Mouse (Mus musculus) liver, embryonic 11.5 days (tissue): ENCODE data around the gene Tmcc1. TPM values are rescaled to one million over a fixed set of nuclear protein-coding genes. Genes with fewer than 3 reads are reported as not detected.

Source experiments
- ATAC-seq: fragments of 200-750 bp; cut with Nextera tagmentation; replicated peaks from 2 replicates; pipeline ENCODE4 v1.8.0; 2017; ENCODE audit warnings: moderate number of reproducible peaks, mild to moderate bottlenecking, moderate TSS enrichment, moderate library complexity; ENCODE audit not compliant: low FRiP score
- DNase-seq: peaks from one replicate; pipeline ENCODE4 v3.0.0-alpha.2; 2017; ENCODE audit warnings: low spot score
- H3K27ac ChIP-seq: fragments of 300-500 bp; sonication (generic); 2 replicates; pipeline ENCODE4 v1.5.1; 2014; ENCODE audit warnings: mild to moderate bottlenecking, low read depth, low read length, control low read depth
- H3K27me3 ChIP-seq: fragments of 300-500 bp; sonication (generic); replicated peaks from 2 replicates; pipeline ENCODE4 v1.6.1; 2014; ENCODE audit warnings: low read length, mixed read lengths; ENCODE audit not compliant: control insufficient read depth, insufficient read depth
- H3K36me3 ChIP-seq: fragments of 300-500 bp; sonication (generic); 2 replicates; pipeline ENCODE4 v1.6.1; 2014; ENCODE audit warnings: mild to moderate bottlenecking, low read length, moderate library complexity, mixed read lengths; ENCODE audit not compliant: control insufficient read depth, insufficient read depth
- H3K4me1 ChIP-seq: fragments of 300-500 bp; sonication (generic); replicated peaks from 2 replicates; pipeline ENCODE4 v1.6.1; 2014; ENCODE audit warnings: low read length, mixed read lengths; ENCODE audit not compliant: control insufficient read depth, insufficient read depth
- H3K4me2 ChIP-seq: fragments of 300-500 bp; sonication (generic); 2 replicates; pipeline ENCODE4 v1.6.1; 2014; ENCODE audit warnings: mild to moderate bottlenecking, control low read depth, moderate library complexity
- H3K4me3 ChIP-seq: fragments of 300-500 bp; sonication (generic); 2 replicates; pipeline ENCODE4 v1.5.1; 2014; ENCODE audit warnings: low read depth, low read length, control low read depth
- H3K9ac ChIP-seq: fragments of 300-500 bp; sonication (generic); 2 replicates; pipeline ENCODE4 v1.6.1; 2014; ENCODE audit warnings: low read depth, low read length, control low read depth
- H3K9me3 ChIP-seq: fragments of 300-500 bp; sonication (generic); 2 replicates; pipeline ENCODE4 v1.6.1; 2016; ENCODE audit warnings: low read length, inconsistent platforms, mixed read lengths; ENCODE audit not compliant: control insufficient read depth
- WGBS: fragments of 180-500 bp; shearing (Covaris S2); extraction: QIAGEN DNeasy Blood & Tissue Kit; methylation state at CpG from one replicate; pipeline ENCODE4 v1.1.7; 2014; 5-methylcytosine and 5-hydroxymethylcytosine counted together
- polyA plus RNA-seq: library from polyadenylated mRNA; unstranded; fragments of >200 nt; fragmentation: Nextera tagmentation; extraction: Ambion mirVana; gene quantifications from 2 replicates; pipeline ENCODE4 v1.2.1, GENCODE M21; 2014

The Tmcc1 gene
- polyA plus RNA-seq, 1 experiment from 2014 or later = 8.0 TPM

DNA sequence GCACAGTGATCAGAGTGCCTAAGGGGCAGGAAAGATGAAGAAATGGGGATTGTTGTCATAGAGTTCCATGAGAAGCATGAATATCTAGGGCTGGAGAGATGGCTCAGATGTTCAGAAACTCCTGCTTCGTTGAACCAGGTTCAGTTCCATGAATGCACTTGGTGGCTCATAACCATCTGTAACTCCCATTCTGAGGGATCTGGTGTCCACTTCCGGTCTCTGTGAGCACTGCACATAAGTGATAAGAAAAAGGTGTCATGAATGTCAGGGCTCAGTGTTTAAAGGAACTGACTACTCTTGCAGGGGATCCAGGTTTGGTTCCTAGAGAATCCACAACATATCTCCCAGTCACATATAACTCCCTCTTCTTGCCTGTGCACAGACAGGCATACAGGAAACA, 6.4 kb upstream of the Tmcc1 start:
- Histone ChIP-seq H3K4me1 (no peaks in the 10 kb centered on the region), H3K4me3 (no peak overlapping the region), H3K9me3 (no peaks in the 10 kb centered on the region), H3K4me2 (no peak overlapping the region), H3K36me3 (no peaks in the 10 kb centered on the region), H3K9ac (no peak overlapping the region), H3K27ac (no peak overlapping the region), H3K27me3 (no peaks in the 10 kb centered on the region)
- DNase-seq = no peak
- ATAC-seq = no peak
- WGBS = 31% methylated on average over 2 of the region's 2 CpGs

DNA sequence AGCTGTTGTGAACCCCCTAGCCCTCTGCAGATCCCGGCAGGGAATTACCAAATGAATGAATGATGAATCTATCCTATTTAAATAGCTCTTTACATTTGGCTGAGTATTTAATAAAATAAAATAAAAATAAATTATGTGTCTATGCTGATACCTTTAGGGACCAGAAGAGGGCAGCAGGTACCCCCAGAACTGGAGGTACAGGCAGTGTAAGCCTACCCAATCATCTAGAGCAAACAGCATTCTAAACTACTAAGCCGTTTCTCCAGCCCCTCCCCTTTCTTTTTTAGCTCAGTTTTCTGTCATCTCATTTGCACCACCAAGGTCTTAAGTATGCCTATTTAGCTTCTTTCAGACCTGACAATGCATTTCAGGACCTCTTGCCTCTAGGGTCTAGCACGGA, 4.9 kb upstream of the Tmcc1 start:
- Histone ChIP-seq H3K4me3 (no peak overlapping the region), H3K9ac (no peak overlapping the region), H3K9me3 (no peaks in the 10 kb centered on the region), H3K36me3 (no peaks in the 10 kb centered on the region), H3K4me1 (no peaks in the 10 kb centered on the region; the same call in 1 of the 2 replicates), H3K4me2 (no peak overlapping the region; the same call in 1 of the 2 replicates), H3K27me3 (no peaks in the 10 kb centered on the region), H3K27ac (no peak overlapping the region)
- DNase-seq = no peak
- WGBS = 36% methylated on average over 3 of the region's 3 CpGs
- ATAC-seq = 0 out of 2 replicates have a peak, but pooled peaks have one; percentile 52

DNA sequence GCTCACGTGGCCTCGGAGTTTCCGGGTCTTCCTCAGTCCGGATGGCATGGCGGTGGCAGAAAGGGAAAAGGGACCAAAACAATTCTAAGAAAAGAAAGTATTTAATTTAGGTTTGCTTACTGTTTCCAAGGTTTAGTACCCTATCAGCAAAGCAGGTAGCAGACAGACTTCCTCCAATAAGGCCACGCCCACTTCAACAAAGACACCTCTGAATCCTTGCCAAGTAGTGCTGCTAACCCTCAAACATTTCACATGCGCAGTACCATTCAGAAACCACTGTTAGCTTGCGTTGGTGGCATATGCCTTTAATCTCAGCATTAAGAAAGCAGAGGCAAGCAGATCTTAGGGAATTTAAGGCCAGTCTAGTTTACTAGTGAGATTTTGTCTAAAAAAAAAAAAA, 2.5 kb upstream of the Tmcc1 start:
- ATAC-seq (no peak), DNase-seq (no peak)
- no peak overlapping the region for H3K27ac ChIP-seq
- H3K27me3 ChIP-seq = no peaks in the 10 kb centered on the region
- no peaks in the 10 kb centered on the region for H3K36me3 ChIP-seq
- H3K4me1 ChIP-seq = peaks cover 6% of the 10 kb centered on the region
- H3K4me3 ChIP-seq = no peak overlapping the region
- H3K9ac ChIP-seq = no peak overlapping the region
- no peak overlapping the region for H3K4me2 ChIP-seq
- 70% methylated on average over 8 of the region's 8 CpGs for WGBS
- no peaks in the 10 kb centered on the region for H3K9me3 ChIP-seq

DNA sequence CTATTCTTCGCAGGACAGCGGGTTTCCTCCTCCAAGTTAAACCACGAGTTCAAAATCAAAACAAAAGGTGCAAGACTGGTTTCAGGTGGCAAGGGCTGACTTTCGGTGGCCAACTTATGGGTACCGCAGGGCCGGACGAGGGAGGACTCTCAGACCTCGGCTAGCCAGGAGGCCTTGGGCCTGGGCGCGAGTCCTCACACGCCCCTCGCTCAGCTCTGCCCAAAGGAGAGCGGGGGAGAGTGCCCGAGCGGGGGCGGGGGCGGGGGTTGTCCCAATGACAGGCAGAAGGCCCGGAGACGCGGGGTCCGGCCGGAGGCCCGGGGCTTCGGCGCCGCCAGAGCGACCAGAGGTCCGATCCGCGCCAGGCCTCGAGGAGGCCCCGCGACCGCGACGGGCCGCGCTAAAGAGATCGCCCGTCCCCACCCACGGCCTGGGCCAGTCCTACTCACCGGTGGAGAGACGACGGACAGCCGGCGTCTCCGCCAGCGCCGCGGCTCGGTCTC, 426 bp downstream of the Tmcc1 start:
- no peaks in the 10 kb centered on the region for H3K36me3 ChIP-seq
- peak overlapping the region; percentile 81 for H3K4me2 ChIP-seq
- H3K9me3 ChIP-seq = no peaks in the 10 kb centered on the region
- H3K4me3 ChIP-seq = peak overlapping the region; percentile 82
- H3K27ac ChIP-seq = peak overlapping the region; percentile 75
- H3K27me3 ChIP-seq = no peaks in the 10 kb centered on the region
- DNase-seq (no peak), ATAC-seq (peak; percentile 79)
- under 1% methylated on average over 48 of the region's 51 CpGs for WGBS
- H3K9ac ChIP-seq = peak overlapping the region; percentile 74
- peaks cover 6% of the 10 kb centered on the region for H3K4me1 ChIP-seq

DNA sequence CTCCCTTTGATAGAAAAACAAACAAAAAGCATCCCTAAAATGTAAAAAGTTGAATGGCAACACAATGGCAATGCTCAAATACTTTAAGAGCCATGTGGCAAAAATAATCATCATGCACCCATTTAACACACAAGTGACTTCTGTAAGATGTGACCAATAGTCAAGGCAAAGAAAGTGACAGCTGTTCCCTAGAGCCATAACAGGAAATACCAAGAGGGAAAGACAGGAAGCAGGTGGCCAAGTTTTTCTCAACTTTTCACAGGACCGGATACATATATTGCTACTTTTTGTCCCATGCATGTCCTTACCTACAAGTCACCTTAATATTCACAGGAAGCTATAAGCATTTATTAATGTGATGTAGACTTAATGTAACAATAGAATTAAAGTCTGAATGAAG, 3.9 kb downstream of the Tmcc1 start:
- H3K27me3 ChIP-seq = no peaks in the 10 kb centered on the region
- H3K4me1 ChIP-seq = peaks cover 6% of the 10 kb centered on the region
- H3K4me3 ChIP-seq = no peak overlapping the region
- no peaks in the 10 kb centered on the region for H3K36me3 ChIP-seq
- H3K9ac ChIP-seq = no peak overlapping the region
- no peak overlapping the region for H3K27ac ChIP-seq
- ATAC-seq = no peak
- 33% methylated on average over 1 of the region's 1 CpGs for WGBS
- H3K9me3 ChIP-seq = no peaks in the 10 kb centered on the region
- DNase-seq = no peak
- no peak overlapping the region for H3K4me2 ChIP-seq

DNA sequence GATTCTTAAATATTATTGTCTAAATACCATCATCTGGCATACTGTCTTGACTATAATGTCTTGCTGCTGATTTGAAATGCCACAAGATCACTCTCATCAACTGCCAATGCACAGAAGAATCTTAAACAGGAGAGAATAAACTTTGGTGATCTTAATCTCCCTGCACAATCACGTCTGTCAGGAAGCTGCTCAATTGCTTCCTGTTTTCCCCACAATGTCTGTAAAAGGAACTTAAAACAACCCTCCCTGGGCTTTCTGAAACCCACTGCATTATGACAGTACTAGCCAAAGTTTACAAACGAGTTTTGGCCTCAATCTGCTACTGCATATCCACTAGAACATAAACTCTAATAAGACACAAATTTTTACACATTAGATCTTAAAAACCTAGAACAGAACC, 6.8 kb downstream of the Tmcc1 start:
- no peak for DNase-seq
- Histone ChIP-seq H3K36me3 (0 out of 2 replicates have a peak, but pooled peaks cover 2% of the 10 kb centered on the region), H3K4me3 (no peak overlapping the region), H3K27ac (no peak overlapping the region), H3K27me3 (no peaks in the 10 kb centered on the region), H3K4me1 (peaks cover 2% of the 10 kb centered on the region), H3K4me2 (no peak overlapping the region), H3K9me3 (no peaks in the 10 kb centered on the region), H3K9ac (no peak overlapping the region)
- WGBS = 25% methylated on average over 2 of the region's 2 CpGs
- ATAC-seq = no peak

DNA sequence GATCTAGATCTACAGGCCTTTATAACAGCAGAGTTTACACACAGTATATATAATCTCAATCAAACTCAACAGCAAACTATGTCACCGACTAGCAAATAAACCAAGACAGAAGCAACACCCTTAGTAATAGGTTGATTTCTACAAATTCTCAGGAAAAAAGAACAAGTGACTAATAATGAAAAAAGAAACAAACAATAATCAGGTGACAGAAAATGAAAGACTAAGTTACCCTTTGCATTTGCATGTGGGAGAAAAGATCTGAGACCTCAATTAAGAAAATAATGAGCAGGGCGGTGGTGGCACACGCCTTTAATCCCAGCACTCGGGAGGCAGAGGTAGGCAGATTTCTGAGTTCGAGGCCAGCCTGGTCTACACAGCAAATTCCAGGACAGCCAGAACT, 9.8 kb downstream of the Tmcc1 start:
- 89% methylated on average over 5 of the region's 5 CpGs for WGBS
- ATAC-seq = no peak

DNA sequence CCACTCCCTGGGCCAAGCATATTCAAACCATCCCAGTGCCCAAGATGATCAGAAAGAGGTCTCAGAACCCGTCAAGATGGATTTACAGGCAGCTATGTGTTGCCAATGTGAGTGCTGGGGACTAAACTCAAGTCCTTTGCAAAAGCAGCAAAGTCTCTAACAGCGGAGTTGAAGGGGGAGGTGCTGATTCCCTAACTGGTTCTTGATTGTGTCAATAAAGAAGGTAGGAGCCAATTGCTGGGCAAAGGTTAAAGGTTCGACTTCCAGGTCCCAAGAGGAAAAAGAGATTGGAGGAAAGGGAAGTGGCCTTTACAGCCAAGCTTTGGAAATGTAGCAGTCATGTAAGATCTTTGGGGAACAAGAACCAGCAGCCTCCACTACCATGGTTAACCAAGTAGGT, 12.6 kb downstream of the Tmcc1 start:
- H3K4me1 ChIP-seq = no peaks in the 10 kb centered on the region
- 55% methylated on average over 3 of the region's 3 CpGs for WGBS
- no peaks in the 10 kb centered on the region for H3K9me3 ChIP-seq
- H3K4me2 ChIP-seq = peak overlapping the region; percentile 25
- DNase-seq (no peak), ATAC-seq (no peak)
- H3K4me3 ChIP-seq = no peak overlapping the region
- no peak overlapping the region for H3K9ac ChIP-seq
- 0 out of 2 replicates have a peak, but pooled peaks cover 2% of the 10 kb centered on the region for H3K36me3 ChIP-seq
- H3K27me3 ChIP-seq = no peaks in the 10 kb centered on the region
- no peak overlapping the region for H3K27ac ChIP-seq

More for the DNA sequence above, 9.8 kb downstream of the Tmcc1 start:
- Histone ChIP-seq H3K4me2 (no peak overlapping the region), H3K27me3 (no peaks in the 10 kb centered on the region), H3K9me3 (no peaks in the 10 kb centered on the region), H3K27ac (no peak overlapping the region), H3K4me1 (no peaks in the 10 kb centered on the region; the same call in 1 of the 2 replicates), H3K9ac (no peak overlapping the region), H3K36me3 (0 out of 2 replicates have a peak, but pooled peaks cover 2% of the 10 kb centered on the region), H3K4me3 (no peak overlapping the region)
- DNase-seq = no peak

DNA sequence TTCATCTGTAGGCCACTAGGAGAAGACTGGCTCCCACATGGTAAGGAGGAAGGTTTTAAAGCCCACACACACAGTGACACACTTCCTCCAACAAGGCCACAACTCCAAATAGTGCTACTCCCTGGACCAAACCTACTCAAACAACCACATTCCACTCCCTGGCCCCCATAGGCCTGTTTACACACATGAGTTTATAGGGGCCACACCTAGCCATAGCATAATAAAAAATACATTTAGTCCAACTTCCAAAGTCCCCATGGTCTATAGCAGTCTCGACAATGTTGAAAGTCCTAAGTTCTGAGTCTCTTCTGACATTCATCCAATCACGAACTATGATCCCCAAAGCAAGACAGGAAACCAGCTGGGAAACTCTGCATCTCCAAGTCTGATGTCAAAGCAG, 14.9 kb downstream of the Tmcc1 start:
- Histone ChIP-seq H3K4me1 (no peaks in the 10 kb centered on the region), H3K9me3 (no peaks in the 10 kb centered on the region), H3K27ac (no peak overlapping the region), H3K9ac (no peak overlapping the region), H3K4me3 (no peak overlapping the region), H3K4me2 (no peak overlapping the region), H3K27me3 (no peaks in the 10 kb centered on the region), H3K36me3 (0 out of 2 replicates have a peak, but pooled peaks cover 2% of the 10 kb centered on the region)
- WGBS = 88% methylated on average over 2 of the region's 2 CpGs
- ATAC-seq (no peak), DNase-seq (no peak)
